Mouse (Mus musculus) R1 (cell line): ENCODE data around the gene Jaml.
A peak's percentile ranks its signal among the peaks of the same experiment; 100 is the strongest.
"Not testable (repeated sequence)": the region's sequence is repeated elsewhere in the genome, so short reads cannot be mapped to it uniquely, and the experiment has no call there.

Experiments used
- DNase-seq: peaks from one replicate; pipeline ENCODE4 v3.0.0-alpha.2; 2018; ENCODE audit warnings: low read depth, low spot score

Jaml gene

DNA sequence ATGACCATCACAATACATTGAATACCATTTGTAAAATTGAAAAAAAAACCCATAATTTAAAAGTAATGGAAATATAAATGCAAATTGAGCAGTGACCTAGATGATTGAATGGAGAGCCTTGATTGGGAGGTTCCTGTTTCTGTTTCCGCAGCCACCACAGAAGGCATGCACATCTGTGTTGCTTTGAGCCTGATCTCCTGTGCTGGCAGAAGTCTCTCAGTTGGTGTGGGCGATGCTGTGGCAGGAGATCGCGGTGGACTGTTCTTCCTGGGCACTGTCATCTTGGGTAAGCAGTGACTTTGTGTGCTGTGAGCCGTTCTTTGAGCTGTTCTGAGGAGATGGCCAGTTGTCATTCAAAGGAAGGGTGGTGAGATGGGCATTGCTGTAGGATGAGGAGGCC lies at the start of gene Jaml:
Jaml (plus strand) TSS at position 173 of the 400 bp plus-strand sequence.
- DNase-seq = no peak

DNA sequence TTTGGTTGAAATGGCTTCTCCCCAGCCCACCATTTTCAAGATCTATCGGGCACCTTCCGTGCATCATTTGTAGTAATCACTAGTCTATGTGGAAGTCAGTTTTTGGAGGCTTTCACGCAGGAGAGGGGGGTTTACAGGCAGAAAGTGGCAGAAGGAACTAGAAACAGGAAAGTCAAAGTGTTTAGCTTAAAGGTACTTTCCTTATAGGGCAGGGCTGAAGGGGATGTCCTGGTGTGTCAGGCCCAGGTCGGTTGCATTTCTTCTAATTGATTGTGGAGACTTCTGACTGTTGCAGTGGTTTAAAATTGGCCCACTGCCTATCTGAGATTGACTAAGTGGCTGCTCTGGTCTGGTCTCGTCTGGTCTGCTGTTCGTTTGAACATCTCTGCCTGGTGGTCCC lies 48.6 kb upstream of the Jaml start:
- DNase-seq = no peak

DNA sequence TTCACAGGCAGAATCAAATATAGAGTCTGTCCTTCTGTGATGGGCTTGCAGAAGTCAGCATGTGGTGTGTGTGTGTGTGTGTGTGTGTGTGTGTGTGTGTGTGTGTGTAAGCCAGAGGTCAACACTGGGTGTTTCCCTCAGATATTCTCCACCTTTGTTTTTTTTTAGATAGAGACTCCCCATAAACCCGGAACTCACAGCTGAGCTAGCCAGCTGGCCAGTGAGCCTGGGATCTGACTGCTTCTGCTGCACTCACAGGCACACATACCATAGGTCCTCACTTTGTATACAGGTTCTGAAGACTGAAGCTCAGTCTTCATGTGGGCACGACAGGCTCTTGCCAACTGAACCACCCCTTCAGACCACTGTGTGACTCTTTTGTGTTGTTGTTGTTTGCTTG lies 46.7 kb upstream of the Jaml start:
- DNase-seq = no peak

DNA sequence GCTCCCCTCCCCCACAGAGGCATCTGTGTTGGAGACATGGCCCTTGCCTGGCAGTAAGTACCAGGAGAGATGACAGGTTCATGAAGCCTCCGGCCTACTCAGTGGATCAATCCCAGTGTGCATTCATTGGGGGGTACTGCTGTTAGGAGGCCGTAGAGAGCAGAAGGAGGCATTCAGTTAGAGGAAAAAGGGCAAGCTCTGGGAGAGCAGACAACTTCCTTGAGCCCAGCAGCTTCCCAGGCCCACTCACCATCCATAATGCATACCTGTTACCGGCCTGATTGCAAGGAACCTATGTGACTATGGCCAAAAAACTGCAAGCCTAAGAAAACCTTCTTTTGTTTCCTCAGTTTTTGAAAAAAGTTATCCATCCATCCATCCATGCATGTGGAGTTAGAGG lies 44.5 kb upstream of the Jaml start:
- no peak for DNase-seq

DNA sequence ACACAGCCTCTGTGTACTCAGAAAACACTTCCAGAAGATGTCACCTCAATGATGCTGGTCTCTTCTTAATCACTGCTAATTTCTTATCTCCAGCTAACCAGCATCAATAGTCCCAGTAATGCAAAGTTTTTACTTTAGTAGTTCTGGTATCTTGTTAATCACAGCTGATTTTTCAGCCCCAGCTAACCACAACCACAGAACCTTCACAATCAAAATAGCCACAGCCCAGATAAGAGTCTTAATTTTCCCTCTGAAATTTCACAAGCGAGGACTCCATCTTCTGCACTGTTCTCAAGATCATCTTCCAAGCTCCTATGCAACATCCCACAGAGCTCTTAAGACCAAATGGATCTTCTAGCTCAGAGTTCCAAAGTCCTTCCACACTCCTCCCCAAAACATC lies 41.2 kb upstream of the Jaml start:
- not testable (repeated sequence) for DNase-seq

DNA sequence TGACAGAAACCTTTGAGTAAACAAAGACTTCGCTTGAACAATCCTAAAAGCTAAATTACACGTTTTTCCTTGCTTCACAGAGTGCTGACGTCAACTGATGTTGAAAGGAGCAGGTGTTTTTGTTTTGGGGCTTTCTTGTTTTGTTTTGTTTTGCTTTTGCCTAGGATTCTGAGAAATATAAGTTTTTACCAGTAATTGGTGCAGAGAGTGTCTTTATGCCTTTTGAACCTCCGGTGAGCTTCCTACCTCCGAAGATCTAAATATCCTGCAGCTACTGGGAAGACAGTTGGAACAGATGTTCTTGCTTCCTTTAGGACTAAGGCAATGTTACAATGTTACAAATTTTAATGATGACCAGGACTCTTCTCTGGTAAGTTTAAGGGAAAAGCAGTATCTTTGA lies 39.5 kb upstream of the Jaml start, which contains the start of gene Mpzl2:
Mpzl2 (plus strand) TSS at position 301 of the 400 bp plus-strand sequence.
- DNase-seq = no peak

DNA sequence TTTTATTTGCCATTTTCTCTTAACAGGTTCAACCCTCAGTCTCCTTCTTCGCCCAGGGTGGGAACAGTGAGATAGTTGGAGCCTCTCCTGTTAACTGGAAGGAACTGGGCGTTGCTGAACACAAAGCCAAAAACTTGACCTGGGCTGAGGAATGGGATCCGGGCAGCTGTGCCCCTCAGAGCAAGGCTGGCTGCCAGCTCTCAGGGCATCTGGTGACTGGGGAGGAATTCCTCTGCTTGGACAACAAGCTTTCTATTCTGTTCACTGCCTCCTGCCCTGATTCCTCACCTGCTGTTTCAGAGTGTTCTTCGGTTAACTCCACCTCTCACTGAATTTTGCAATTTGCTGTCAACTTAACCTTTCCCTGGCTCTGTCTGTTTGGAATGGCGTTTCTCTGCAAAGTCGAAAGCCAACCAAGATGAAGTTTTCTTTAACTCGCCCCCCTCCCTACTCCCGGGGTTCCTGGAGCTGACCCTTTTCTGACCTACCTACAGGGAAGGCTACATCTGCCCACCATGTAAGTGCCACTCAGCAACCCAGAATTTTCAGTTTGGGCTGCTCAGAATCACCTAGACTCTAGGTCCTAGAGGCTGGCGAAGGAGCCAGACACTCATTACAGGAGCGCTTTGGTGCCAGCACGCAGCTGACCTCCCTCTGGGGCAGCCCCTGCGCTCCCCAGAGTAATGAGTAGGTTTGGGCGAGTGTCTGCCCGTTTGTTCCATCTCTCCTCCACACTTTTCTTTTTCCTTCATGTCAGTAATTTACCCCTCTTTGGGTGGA lies 38.7 kb upstream of the Jaml start:
- no peak for DNase-seq

DNA sequence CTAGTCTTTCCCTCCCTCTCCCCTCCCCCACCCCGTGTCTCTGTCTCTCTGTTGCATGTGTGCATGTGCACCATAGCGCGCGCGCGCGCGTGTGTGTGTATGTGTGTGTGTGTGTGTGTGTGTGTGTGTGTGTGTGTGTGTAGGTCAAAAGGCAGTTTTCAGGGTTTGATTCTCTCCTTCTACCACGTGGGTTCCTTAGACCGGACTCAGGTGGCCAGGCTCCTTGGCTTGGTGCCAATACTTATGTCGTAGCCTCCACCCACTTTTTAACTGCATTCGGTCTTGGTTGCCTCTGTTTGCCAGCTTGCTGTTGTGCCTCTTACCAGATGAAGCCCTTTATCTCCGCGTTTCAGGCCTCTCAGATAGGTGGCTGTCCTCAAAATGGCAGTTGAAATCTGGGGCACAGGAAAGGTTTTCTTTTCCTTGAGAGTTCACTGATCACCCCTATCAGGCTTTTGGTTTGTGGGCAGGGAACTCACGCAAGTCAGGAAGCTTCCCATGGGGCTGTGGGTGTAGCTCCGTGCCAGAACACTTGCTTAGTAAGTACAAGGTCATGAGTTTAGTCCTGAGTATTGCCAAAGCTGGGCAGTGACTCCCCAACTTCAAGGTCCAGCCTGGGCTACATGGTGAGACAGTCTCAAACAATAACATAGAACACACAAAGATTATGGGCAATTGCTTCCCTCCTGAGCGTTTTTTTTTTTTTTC lies 37.7 kb upstream of the Jaml start:
- DNase-seq = peak; percentile 74

DNA sequence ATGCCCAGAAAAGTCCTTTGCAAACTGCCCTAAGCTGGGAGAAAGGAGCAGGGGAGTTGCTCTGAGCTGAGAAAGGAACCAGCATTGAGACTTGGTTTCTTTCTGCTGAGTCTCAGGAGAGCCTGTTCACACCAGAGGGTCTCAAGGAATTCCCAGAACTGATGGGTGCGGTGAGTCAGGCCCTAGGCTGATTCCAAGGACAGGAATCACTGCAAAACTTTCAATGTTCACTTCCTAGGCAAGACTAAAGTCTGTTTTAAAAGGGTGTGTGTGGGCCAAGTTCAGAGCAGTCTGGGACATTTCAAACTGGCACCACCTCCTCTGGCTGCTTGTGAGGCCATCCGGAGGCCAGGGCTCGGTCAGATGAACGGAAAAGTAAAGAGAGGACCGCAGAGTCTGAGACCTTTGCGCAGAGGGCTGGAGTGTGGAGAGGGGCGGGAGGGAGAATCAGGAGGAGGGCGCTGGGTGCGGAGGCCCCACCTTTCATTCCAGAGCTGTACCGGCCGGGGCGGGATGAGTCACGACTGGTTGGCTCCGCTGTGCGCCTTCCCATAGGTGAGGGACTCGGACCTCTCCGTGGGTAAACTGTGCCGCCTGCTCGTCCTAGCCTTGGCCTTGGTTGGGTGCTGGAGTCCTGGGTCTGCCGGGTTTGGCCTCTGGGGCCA lies 36.8 kb upstream of the Jaml start:
- DNase-seq = peak; percentile 85

DNA sequence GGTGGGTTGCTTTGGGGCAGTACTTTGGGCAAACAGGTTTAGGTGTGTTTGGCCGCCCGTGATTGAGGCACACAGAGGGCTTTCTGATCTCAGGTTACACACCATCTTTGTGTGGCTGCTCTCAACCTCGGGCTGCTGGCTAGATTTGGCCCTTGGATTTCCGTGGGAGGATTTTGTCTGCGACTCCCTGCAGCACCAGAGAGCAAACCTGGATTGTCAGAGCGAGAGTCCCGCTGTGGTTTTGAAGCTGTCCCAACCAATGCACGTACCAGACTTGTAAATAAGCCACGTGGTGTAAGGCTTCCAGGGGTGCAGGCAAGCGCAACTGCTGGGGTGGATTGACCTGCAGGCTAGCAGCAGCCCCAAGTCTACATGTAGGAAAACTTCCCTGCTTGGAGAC lies 36.0 kb upstream of the Jaml start:
- DNase-seq = peak; percentile 60

DNA sequence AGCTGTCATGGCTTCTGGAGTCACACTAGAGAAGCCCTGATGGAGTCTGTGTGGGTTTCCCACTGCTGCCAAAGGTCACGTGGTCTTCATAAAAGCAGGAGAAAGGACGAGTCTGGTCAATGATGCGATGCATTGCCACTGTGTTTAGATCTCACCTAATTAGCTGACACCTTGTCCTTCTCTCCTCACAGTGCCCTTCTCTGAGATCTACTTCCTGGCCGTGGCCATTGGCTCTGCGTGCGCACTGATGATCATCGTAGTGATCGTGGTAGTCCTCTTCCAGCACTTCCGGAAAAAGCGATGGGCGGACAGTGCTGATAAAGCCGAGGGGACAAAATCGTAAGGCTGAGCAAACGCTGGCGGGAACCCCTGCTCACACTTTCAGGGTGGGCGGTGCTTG lies 32.0 kb upstream of the Jaml start:
- DNase-seq = no peak

DNA sequence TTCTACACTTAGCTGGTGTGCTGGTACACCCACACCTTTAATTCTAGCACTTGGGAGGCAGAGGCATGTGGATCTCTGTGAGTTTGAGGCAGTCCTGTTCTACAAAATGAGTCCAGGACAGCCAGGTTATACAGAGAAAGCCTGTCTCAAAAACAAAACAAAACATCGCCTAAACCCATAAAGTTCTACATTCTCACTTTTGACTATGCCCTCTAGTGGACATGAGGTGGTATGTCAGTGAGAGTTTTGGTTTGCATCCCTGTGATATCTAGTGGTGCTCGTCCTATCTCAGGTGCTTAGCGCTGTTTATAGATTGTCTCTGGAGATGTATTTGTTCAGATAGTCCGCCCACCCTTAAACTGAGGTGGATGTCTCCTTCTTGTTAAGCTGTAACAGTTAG lies 30.5 kb upstream of the Jaml start:
- DNase-seq = peak; percentile 63

DNA sequence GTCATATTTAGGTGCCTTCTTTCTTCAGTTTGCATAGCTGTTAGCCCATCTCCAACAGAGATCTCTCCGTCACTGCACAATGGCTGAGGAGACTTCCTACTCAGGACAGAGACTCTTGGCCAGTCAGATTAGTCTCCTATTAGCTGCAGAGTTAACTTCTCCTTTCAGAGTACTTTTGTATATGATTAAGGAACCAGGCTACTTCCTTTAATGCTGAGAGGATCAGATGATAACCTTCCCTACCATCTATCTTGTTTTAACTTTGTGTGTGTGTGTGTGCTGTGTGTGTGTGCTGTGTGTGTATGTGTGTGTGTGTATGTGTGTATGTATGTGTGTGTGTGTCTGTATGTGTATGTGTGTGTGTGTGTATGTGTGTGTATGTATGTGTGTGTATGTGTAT lies 29.3 kb upstream of the Jaml start:
- DNase-seq = no peak

DNA sequence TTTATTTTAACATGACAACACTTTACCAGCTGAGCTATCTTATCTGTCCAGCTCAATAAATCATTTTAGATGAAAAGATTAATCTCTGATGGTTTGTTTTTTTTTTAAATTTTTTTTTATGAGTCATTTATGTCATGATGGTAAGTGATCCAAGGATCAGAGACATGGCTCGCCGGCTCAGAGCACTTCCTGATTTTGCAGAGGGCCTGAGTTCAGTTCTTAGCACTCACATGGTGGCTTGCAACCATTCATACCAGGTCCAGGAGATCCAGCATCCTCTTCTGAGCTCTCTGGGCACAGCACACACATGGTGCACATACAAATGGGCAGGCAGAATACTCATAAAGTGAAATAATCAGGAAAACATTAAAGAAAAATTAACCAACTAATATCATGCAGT lies 28.7 kb upstream of the Jaml start:
- no peak for DNase-seq

DNA sequence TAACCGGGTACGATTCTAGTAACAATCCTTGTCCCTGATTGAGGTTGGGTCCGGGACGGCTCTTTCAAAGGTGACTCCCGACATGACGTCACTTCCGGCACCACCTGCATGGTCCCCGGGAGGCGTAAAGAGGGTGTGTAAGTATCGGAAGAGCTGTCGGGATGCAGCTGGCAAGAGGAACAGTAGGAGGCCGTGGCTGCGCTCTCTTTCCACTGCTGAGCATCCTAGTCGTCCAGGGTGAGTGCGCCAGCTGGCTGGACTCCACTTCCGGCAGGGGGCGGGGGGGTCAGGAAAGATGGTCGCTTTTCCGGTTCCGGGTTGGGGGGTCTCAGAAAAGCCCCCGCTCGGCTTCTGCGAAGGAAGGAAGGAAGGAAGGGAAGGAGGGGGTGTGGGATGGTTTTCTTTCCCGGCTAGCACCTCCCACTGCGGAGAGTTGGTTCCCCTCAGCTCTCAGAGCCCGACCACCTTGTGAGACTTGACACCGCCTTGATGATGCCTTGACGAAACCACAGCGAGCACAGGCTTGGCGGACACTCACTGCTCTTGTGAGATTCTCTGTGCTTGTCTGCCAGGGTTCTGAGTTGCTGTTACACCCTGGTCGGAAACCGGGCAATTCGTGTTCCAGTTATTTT lies 23.8 kb upstream of the Jaml start, which contains the start of gene Mpzl3:
Mpzl3 (plus strand) TSS at position 105 of the 632 bp plus-strand sequence.
- DNase-seq = peak; percentile 97

DNA sequence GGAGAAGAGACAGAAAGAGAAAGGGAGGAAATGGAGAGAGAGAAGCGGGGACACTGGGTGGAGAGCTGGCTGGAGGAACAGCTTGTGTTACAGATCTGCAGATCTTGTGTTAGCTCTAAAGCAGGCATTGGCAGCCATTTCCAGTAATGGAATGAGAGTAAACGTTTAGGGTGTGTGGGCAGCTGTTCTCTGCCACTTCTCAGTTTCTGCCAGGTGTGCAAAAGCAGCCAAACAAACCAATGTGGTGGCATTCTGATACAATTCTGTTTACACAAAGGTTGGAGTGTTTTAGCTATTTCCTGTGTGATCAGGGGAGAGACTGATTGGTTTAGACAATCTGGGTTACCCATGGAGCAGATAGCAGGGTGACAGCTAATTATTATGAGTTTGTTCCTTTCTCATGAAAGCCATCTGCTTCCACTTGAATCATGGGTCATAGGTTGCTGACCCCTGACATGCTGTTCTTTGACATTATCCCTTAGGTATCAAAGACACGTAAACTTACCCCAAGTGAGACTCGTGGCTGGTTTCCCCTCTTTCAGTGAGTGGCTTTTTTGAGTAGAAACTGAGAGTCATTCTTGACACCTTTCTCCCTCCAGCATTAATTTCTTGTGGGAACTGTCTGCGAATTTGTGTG lies 20.6 kb upstream of the Jaml start:
- no peak for DNase-seq

DNA sequence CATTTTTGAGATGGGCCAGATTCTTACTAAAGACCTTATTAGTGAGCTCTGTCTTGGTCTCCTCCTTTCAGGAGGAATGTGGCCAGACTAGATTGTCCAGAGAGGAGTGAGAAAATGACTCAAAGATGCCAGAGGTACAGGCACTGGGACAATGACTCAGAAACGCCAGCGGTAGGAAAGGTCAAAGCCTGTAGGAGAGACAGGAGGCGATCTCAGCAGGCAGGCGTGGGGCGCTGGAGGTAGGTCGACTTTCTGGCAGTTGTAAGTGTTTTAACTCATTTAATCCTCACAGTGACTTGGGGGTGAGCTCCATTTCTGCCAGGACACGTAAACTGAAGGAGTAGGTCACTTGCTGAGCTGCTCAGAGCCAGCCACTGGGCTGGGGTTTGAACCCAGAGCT lies 18.8 kb upstream of the Jaml start:
- no peak for DNase-seq

DNA sequence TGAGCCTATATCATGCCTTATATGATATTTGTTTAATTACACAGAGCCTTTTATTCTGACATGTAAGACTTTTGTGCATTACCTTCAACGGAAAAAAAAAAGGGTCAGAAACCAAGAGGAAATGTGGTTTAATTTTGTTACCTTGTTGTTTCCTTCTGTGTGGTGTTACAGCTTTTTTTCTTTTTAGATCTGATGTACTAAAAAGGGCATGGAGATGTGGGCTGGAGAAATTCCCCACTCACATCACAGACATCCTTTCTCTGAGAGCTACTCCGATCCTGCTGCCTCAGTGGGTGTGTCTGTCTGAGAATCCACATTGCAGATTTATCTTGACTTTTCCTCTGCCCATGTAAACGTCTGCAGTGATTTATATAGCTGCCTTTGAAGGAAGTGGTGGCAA lies 16.3 kb upstream of the Jaml start:
- no peak for DNase-seq

DNA sequence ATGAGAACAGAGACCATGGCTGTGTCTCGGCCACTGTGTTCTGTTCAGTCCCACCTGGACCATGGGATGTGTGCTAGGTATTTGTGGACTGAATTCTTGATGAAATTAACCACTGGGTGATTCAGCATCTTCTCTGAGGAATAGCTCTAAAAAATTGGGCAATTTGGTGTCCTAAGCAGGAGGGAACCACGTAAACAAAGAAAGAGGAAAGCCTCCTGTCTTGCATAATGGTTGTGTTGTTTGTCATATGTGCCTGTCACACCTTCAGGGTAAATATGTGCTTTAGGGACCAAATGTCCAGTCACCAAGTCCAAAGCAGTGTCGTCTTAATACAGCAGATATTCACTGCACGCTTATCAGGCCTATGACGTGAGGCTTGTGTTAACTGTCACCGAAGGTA lies 14.6 kb upstream of the Jaml start:
- no peak for DNase-seq

DNA sequence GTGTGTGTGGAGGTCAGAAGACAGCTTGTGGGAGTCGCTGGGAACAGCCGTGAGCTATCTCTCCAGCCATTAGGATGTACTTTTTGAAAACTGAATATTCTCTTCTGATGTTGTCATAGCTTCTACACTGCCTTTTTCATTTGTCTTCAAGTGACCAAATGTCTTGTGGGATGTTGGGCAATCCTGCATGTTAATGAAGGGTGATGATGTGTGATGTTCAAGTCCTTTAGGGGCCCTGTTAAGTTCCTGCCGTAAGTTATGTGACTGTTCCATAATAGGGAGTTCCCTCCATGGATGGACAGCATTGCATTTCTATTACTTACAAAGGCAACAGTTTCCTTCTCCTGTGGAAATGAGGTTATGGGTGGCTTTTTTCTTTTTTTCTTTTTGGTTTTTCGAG lies 12.2 kb upstream of the Jaml start:
- no peak for DNase-seq

DNA sequence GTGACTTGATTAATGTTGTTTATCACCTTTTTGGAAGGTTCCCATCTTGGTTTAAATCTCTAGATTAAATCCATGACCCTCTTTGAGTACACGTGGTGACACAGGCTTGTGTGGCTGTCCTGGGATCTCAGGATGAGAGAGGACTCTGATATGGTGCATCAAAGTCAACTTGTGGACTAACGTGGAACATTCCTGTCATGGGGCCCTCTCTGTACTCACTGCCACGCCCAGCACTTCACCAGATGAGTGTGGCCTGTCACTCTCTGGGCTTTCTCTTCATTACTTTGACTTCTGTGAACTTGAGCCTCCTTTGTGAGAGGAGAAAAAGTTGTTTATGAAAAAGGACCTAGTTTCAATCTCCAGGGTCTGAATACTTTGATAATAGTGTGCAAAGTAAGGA lies 7.2 kb upstream of the Jaml start:
- no peak for DNase-seq

DNA sequence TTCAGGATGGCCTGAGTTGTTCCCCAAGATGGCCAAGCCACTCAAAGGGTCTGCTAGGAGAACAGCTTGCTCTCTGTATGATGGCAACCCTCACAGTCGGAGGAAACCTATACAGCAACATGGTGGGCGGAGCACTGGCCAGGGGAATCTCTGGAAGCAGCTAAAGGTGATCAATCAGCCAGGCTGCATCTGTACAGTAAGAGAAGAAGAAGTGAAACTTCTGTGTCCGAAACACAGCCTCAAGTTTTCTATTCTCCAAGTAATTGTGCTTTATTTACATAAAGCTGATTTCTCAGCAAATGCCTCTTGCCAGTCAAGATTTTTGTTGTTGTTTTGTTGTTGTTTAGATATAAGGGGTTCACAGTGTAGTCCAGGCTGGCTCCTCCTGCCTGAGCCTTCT lies 1.1 kb upstream of the Jaml start:
- DNase-seq = no peak
